Mouse (Mus musculus) gastrocnemius, adult 8-10 months (tissue): ENCODE measurements around the gene Nudt16l1. TPM values are rescaled to one million over a fixed set of nuclear protein-coding genes. Genes with fewer than 3 reads are reported as not detected.

ENCODE experiments used
- DNase-seq, 2 experiments: peaks; one replicate each; pipeline ENCODE4 v3.0.0; 2022; ENCODE audit warnings: low spot score in 2 of 2
- total RNA-seq, 4 experiments: library from RNA; stranded (reverse); gene quantifications; 2 replicates each; pipeline ENCODE4 v1.2.4; 2022

Nudt16l1 gene
- total RNA-seq, 4 experiments from 2014 or later, result 10.0 to 12.9 (median 12.7) TPM

DNA sequence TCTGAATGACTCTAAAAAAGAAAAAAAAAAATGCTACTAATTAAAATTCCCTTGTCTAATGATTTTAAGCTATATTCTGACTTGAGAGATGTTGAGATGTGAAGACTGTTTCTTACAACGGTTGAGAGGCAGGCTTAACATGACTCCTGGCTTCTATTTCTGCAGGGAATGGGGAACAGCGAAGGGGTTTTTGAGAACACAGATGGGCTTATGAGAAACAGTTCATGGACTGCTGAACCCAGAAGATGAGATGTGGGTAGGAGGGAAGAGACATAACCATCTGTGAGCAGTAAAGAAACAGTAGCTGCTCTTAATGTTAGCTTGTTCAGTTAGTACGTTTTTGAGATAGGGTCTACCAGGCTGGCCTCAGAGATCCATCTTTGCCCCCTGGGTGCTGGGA is 18.0 kb downstream of the Nudt16l1 start:
- DNase-seq, result no peak

DNA sequence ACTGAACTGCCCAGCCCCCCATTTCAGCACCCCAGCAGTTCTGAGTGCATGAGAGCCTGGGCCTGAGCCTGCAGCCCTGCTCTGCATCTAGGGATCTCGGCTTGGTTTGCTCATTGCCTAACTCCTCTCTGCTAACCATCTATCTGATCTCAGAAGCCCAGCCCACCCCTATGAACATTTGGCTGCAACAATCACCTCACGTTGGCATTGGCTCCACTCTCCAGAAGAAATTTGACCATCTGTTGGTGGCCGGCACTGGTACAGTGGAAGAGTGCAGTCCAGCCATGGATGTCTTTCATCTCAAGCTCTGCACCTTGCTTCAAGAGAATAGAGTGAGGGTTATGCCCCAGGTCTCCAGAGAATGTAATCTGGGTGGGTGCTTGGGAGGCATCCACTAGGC is 18.9 kb downstream of the Nudt16l1 start:
- DNase-seq, result no peak

- no peak for DNase-seq
Observed at GRCm38 (mm10) chr16:4960260-4960659, 21.7 kb downstream of the Nudt16l1 start.

DNA sequence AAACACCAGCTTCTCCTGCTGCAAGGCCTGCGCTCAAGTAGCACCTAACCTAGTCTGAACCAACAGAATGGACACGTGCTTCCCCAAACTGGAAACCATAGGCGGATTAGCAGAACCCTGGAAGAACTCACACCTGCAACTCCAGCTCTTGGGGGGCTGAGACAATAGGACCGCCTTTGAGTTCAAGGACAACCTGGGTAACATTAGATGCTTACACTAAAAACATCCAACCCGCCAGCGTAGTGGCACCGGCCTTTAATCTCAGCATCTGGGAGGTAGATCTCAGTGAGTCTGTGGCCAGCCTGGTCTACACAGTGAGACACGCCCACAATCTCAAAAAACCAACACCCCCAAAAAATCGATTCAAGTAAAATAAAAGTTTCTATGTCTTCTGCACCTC is 24.8 kb downstream of the Nudt16l1 start:
- DNase-seq, result no peak

DNA sequence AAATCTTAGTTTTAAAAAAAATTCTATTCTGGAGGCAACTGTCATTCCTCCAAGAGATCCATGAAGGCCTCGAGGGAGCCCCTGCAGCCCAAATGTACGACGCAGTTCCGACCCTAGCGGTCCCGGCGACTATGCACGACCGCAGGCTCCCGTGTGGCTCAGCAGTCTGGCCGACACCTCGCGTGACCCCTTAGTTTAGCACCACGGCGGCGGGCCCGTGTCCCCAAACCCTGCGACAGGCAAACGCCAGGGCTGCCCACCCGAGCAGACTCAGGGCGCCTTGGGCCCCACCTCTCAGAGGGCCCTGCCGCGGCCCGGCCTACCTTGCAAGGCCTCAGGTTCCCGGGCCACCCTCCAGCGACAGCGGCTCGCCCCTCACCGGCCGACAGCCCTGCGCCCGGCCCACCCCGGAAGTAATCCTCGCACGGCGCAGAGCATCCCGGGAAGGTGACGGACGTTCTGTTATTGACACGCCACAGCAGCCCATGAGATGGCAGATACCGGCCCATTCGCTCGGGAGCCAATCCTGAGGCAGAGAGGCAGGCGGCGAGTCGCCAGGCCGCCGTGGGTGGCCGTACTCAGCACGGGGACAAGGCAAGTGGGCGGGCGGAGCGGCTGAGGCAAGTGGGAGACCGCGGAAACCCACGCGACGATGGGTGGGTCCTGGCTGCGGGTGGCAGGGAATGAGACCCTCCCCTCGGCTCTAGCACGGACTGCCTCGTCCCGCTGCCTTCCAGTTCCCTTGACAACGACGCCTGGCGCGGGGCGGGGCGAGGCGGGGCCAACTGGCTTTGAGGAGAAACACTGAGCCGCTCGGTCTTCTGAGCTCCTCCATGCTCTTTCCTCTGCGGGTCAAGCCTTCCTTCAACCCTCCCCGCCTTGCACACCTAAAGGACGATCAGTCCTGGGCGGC is 25.5 kb downstream of the Nudt16l1 start, which contains the start of gene Anks3:
TSS of gene Anks3 (minus strand) at position 409 of the 913 bp plus-strand sequence.
- peak; percentile 97 to 98 for DNase-seq

DNA sequence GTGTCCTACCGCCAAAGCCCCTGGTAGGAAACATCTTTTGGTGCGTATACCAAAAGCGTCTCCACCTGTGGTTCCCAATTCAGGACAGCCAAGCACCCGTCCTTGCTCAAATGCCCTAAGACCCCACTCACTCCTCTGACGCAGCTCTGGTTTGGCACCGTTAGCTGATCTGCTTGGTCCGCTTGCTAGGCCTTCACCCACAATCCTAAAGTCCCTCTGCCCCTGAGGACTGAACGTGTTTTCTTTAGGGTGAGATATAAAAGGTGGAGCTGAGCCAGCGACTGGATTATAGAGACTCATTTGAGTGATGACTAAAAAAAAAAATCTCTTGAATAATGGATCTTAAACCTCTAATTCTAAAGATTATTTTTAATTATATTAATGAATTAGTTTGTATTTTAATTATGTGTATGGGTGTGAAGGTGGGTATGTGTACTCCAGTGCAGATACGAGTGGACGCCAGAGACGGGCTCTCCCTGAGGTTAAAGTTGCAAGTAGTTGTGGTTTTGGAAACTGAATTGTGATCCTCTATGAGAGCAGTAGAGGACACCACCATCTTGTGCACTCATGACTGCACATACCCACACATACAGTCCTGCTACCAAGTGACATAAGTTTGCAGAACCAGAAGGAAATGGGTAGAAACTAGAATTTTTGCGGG is 26.3 kb downstream of the Nudt16l1 start:
- DNase-seq, result no peak

DNA sequence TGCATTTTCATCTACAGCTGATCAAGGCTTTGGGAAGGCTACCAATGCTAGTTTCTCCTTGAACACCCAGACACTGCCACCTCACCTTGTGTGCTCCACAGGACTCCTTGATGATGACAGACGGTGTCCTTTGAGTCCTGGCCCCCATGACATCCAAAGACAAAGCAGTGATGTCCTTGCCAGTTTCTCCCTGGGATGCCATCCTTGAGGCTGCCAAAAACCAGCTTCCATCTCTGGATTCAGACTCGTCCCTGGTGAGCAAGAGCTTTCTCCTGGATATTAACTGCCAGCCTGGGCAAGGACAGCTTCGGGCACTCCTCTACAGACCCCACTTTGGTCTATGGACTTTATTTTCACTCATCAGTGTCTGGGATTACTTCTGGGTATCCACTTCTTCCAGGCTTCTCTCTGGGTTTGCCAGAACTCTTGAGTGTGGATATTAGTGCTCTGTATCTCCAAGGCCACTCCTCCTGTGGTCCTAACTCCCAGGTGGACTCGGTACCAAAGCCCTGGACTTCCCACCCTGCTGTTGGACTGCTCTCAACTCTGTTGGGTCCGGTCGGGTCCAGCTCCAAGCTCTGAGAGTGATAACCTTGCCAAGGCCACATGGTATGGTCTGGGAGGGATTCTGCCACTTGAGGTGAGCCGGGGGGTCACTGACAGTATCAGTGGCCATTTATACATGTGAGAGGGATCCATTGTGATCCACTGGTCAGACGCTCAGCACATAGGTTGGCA is 27.0 kb downstream of the Nudt16l1 start:
- no peak for DNase-seq

- no peak for DNase-seq
Observed at GRCm38 (mm10) chr16:4968426-4968825, 29.9 kb downstream of the Nudt16l1 start.

- no peak for DNase-seq
Observed at GRCm38 (mm10) chr16:4969055-4969843, 30.7 kb downstream of the Nudt16l1 start.

- no peak for DNase-seq
Observed at GRCm38 (mm10) chr16:4971626-4972025, 33.1 kb downstream of the Nudt16l1 start.

- no peak for DNase-seq
Observed at GRCm38 (mm10) chr16:4974521-4974920, 36.0 kb downstream of the Nudt16l1 start.

DNA sequence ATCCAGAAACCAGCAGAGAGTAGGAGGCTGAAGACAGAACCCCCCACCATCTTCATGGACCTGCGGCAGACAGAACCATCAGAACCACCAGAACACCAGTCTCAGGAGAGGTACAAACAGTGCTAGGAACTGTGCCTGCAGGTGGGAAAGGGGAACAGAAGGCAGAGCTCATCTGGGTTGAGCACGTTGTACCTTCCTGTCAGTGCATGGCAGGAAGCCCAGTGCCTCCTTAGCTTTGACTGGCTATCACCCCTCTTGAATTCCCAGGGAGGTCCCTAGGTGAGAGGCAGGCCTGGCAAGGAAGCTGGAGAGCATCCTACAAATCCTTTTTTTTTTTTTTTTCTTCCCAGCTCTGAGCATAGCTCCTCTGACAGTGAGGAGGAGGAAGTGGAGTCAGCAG is 37.6 kb downstream of the Nudt16l1 start:
- DNase-seq, result no peak

- no peak for DNase-seq
Observed at GRCm38 (mm10) chr16:4978275-4979051, 39.9 kb downstream of the Nudt16l1 start.

DNA sequence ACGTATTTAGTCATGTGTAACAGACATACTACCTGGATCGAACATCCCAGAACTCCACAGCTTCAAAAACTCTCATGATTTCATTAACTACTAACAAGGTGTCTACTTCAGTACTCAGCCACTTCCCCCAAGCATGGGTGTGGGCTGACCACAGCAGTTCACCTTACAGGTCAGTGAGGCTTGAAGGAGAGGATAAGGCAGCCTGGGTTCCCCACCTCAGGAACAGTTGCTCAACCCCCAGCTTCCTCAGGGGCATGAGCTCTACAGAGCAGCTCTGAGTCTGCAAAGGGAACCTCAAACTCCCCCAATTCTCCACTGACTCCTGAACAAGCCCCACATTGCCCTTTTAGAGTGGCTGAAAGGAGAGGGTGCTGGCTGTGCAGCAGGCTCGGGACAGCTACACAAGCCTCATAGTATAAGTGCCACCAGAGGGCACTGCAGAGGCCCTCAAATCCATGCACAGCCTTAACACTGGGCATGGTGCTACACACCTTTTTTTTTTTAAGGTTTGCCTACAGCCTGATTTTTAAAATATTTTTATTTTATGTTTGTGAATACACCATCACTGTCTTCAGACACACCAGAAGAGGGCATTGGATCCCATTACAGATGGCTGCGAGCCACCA is 41.3 kb downstream of the Nudt16l1 start:
- DNase-seq, result no peak

DNA sequence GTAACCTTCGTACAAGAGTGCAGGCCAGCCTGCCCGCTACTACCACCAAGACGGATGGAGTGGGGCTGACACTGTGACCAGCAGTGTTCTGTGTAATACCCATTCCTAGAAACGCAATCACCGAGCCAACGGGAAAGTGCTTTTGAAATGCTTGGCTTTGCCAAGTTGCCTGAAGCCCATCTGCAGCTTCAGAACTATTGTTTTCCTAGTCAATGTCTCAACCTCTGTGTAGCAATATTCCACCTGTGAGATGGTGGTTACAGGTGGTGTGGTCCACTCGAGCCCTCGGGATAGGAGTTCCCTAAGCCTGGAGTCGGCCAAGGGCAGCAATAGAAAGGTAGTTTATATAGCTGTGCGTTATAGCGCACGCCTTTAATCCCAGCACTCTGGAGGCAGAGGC is 46.2 kb downstream of the Nudt16l1 start:
- no peak for DNase-seq

Other genes with a start within 250 kb of the Nudt16l1 start
- gene Nmral1, start 219.4 kb upstream of the Nudt16l1 start, total RNA-seq, result 1 to 10 TPM; 1.9 to 3.3 (median 2.8) TPM
- 10 to 100 TPM; 38.6 to 42.3 (median 41.9) TPM for gene Hmox2, start 212.4 kb upstream of the Nudt16l1 start, total RNA-seq
- 10 to 100 TPM; 68.2 to 77.8 (median 71.6) TPM for gene Cdip1, start 148.5 kb upstream of the Nudt16l1 start, total RNA-seq
- not detected for gene 4930562C15Rik, start 103.3 kb upstream of the Nudt16l1 start, total RNA-seq
- gene Ubald1, start 58.4 kb upstream of the Nudt16l1 start, total RNA-seq, result 10 to 100 TPM; 28.6 to 40.8 (median 34.3) TPM
- 10 to 100 TPM; 52.1 to 66.7 (median 55.3) TPM for gene Mgrn1, start 52.5 kb upstream of the Nudt16l1 start, total RNA-seq
- 10 to 100 TPM in 3 of 4 experiments, 1 to 10 TPM in 1; 8.1 to 14.2 (median 12.0) TPM for gene Anks3, start 25.4 kb downstream of the Nudt16l1 start, total RNA-seq
- not detected for gene Sept12, start 59.1 kb downstream of the Nudt16l1 start, total RNA-seq
- gene Smim22, start 68.5 kb downstream of the Nudt16l1 start, total RNA-seq, result not detected
- gene Rogdi, start 74.8 kb downstream of the Nudt16l1 start, total RNA-seq, result 1 to 10 TPM; 4.4 to 7.8 (median 6.0) TPM
- 10 to 100 TPM; 31.2 to 34.1 (median 33.6) TPM for gene Glyr1, start 111.1 kb downstream of the Nudt16l1 start, total RNA-seq
- gene Ubn1, start 111.3 kb downstream of the Nudt16l1 start, total RNA-seq, result 10 to 100 TPM; 21.9 to 25.6 (median 23.0) TPM
- 1 to 10 TPM; 2.1 to 4.6 (median 3.4) TPM for gene Ppl, start 193.7 kb downstream of the Nudt16l1 start, total RNA-seq
- gene Sec14l5, start 208.3 kb downstream of the Nudt16l1 start, total RNA-seq, result 10 to 100 TPM in 2 of 4 experiments, 1 to 10 TPM in 2; 8.2 to 10.6 (median 9.9) TPM